ENCODE assay signal across 9 mouse cellular contexts in the genomic region with DNA sequence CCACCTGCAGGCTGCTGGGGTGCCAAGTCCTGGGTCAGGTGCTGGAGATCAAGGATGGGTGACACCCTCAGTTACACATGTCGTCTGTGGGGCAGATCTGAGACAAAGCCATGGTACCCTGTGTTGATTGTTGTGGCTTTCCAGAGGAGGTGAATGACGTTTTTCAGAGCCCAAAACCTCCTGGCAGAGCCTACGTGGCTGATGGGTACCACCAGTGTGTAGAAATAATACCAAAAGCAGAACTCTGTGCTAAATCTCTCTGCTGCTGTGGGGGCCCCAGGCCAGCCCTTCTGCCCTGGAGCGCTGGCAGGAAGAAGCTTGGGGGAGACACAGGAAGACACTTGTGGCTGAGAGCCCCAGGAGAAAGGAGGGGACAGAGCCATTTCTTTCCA.
DNase-seq lines count a peak whose midpoint lies in the region; ATAC-seq and TF ChIP-seq lines count a peak whose summit lies in the region.
"Had no signal": no experiment of that assay in that cellular context is flagged by ENCODE, and none has a peak within 500 bp of the region (broad histone marks: within the 10 kb centered on the region; RNA-seq: fewer than 3 reads in every experiment).

No protein-coding gene starts in this region.

- H3K27me3 ChIP-seq in lung, postnatal 0 days (replicated peaks; ENCODE audit: insufficient read depth, low read length): no peaks in the 10 kb centered on the region
- no peaks in the 10 kb centered on the region for H3K27me3 ChIP-seq in forebrain, embryonic 13.5 days
- H3K27me3 ChIP-seq in limb, embryonic 15.5 days: no peaks in the 10 kb centered on the region
- H3K27me3 ChIP-seq in stomach, embryonic 16.5 days (ENCODE audit: control insufficient read depth, insufficient read depth, low read length): no peaks in the 10 kb centered on the region

- no peak for TF ChIP-seq EP300 in lung, postnatal 0 days (IDR thresholded peaks at IDR 0.05)

- H3K36me3 ChIP-seq in lung, postnatal 0 days (ENCODE audit: insufficient read depth, low read length): no peaks in the 10 kb centered on the region
- no peaks in the 10 kb centered on the region for H3K36me3 ChIP-seq in forebrain, embryonic 13.5 days (ENCODE audit: poor library complexity, severe bottlenecking)
- H3K36me3 ChIP-seq in limb, embryonic 15.5 days: no peaks in the 10 kb centered on the region
- H3K36me3 ChIP-seq in stomach, embryonic 16.5 days (ENCODE audit: control insufficient read depth, insufficient read depth, low read length): no peaks in the 10 kb centered on the region

- H3K4me2 ChIP-seq in lung, postnatal 0 days (replicated peaks; ENCODE audit: low read depth, low read length): no peak overlapping the region
- no peak overlapping the region for H3K4me2 ChIP-seq in forebrain, embryonic 13.5 days
- H3K4me2 ChIP-seq in limb, embryonic 15.5 days: no peak overlapping the region
- H3K4me2 ChIP-seq in stomach, embryonic 16.5 days (ENCODE audit: low read depth, low read length): no peak overlapping the region

- WGBS in lung, postnatal 0 days: 68% methylated on average over 4 of the region's 4 CpGs
- WGBS in forebrain, embryonic 13.5 days: 25% methylated on average over 4 of the region's 4 CpGs
- 51% methylated on average over 4 of the region's 4 CpGs for WGBS in limb, embryonic 15.5 days
- 62% methylated on average over 4 of the region's 4 CpGs for WGBS in stomach, embryonic 16.5 days

- no peak overlapping the region for H3K9ac ChIP-seq in lung, postnatal 0 days (replicated peaks; ENCODE audit: low read depth)
- H3K9ac ChIP-seq in forebrain, embryonic 13.5 days: peak overlapping the region; percentile 35; the same call in 1 of the 2 replicates
- H3K9ac ChIP-seq in limb, embryonic 15.5 days: 0 out of 2 replicates have a peak overlapping the region, but pooled peaks have one; percentile 20
- peak overlapping the region; percentile 51; the same call in 1 of the 2 replicates for H3K9ac ChIP-seq in stomach, embryonic 16.5 days (ENCODE audit: low read length)

- no peaks in the 10 kb centered on the region for H3K9me3 ChIP-seq in lung, postnatal 0 days (ENCODE audit: low read length)
- no peaks in the 10 kb centered on the region for H3K9me3 ChIP-seq in forebrain, embryonic 13.5 days (replicated peaks)
- no peaks in the 10 kb centered on the region for H3K9me3 ChIP-seq in limb, embryonic 15.5 days
- H3K9me3 ChIP-seq in stomach, embryonic 16.5 days (replicated peaks; ENCODE audit: control insufficient read depth, low read length): no peaks in the 10 kb centered on the region; the same call in 1 of the 2 replicates

- no peak for TF ChIP-seq CTCF in lung, postnatal 0 days (IDR thresholded peaks at IDR 0.05)

- no peak overlapping the region for H3K4me3 ChIP-seq in lung, postnatal 0 days (ENCODE audit: low read depth, low read length)
- no peak overlapping the region for H3K4me3 ChIP-seq in forebrain, embryonic 13.5 days
- H3K4me3 ChIP-seq in limb, embryonic 15.5 days: no peak overlapping the region
- no peak overlapping the region for H3K4me3 ChIP-seq in stomach, embryonic 16.5 days (replicated peaks; ENCODE audit: low read length)

- ATAC-seq in lung, postnatal 0 days: no peak
- ATAC-seq in forebrain, embryonic 13.5 days: 0 out of 2 replicates have a peak, but pooled peaks have one; percentile 7
- no peak for ATAC-seq in limb, embryonic 15.5 days (ENCODE audit: insufficient number of reproducible peaks, low FRiP score, low TSS enrichment, low read depth)
- ATAC-seq in stomach, embryonic 16.5 days (ENCODE audit: insufficient read depth, low FRiP score): no peak

- H3K27ac ChIP-seq in lung, postnatal 0 days (ENCODE audit: low read length): peak overlapping the region; percentile 77
- H3K27ac ChIP-seq in forebrain, embryonic 13.5 days: peak overlapping the region; percentile 59; the same call in 1 of the 2 replicates
- peak overlapping the region; percentile 94 for H3K27ac ChIP-seq in limb, embryonic 15.5 days
- H3K27ac ChIP-seq in stomach, embryonic 16.5 days (ENCODE audit: low read length): peak overlapping the region; percentile 17

- H3K4me1 ChIP-seq in lung, postnatal 0 days (ENCODE audit: insufficient read depth, low read depth, low read length): no peaks in the 10 kb centered on the region
- peaks cover 22% of the 10 kb centered on the region for H3K4me1 ChIP-seq in forebrain, embryonic 13.5 days
- H3K4me1 ChIP-seq in limb, embryonic 15.5 days: peaks cover 46% of the 10 kb centered on the region
- peaks cover 10% of the 10 kb centered on the region for H3K4me1 ChIP-seq in stomach, embryonic 16.5 days (ENCODE audit: control insufficient read depth, insufficient read depth, low read length)

- no peak for DNase-seq in lung, postnatal 0 days (ENCODE audit: low spot score)
- no peak for DNase-seq in lung, postnatal 25 days (ENCODE audit: low spot score)
- no peak for DNase-seq in cerebellum, postnatal 36 days
- no peak for DNase-seq in ovary, postnatal 14 days (ENCODE audit: low spot score)
- DNase-seq in spleen, adult 18-20 months: no peak
- DNase-seq: lung, adult 2 months had no signal

Comparison
In these comparisons a context has a peak if more than half of its experiments do, and no peak if none do; other contexts are left out.
1. H3K27ac ChIP-seq: peak in every context shown above with its lines; median percentile 94 in limb, embryonic 15.5 days; 77 in lung, postnatal 0 days; 59 in forebrain, embryonic 13.5 days; 17 in stomach, embryonic 16.5 days.